Mouse (Mus musculus) forebrain, embryonic 11.5 days (tissue): ENCODE results near the gene H2-Q7. TPM values are rescaled to one million over a fixed set of nuclear protein-coding genes. Genes with fewer than 3 reads are reported as not detected.
"Not testable (repeated sequence)": the region's sequence is repeated elsewhere in the genome, so short reads cannot be mapped to it uniquely, and the experiment has no call there.

Experiments
- ATAC-seq: fragments of 200-750 bp; cut with Nextera tagmentation; replicated peaks from 2 replicates; pipeline ENCODE4 v1.8.0; 2017; ENCODE audit warnings: moderate TSS enrichment; ENCODE audit not compliant: low FRiP score
- DNase-seq: peaks from one replicate; pipeline ENCODE4 v3.0.0-alpha.2; 2017; ENCODE audit warnings: low spot score
- H3K27ac ChIP-seq: fragments of 300-500 bp; sonication (generic); 2 replicates; pipeline ENCODE4 v1.5.1; 2014; ENCODE audit warnings: low read depth, low read length
- H3K27me3 ChIP-seq: fragments of 300-500 bp; sonication (generic); 2 replicates; pipeline ENCODE4 v1.6.1; 2014; ENCODE audit warnings: mild to moderate bottlenecking, low read length, mixed read lengths; ENCODE audit not compliant: control insufficient read depth, insufficient read depth
- H3K36me3 ChIP-seq: fragments of 300-500 bp; sonication (generic); 2 replicates; pipeline ENCODE4 v1.6.1; 2014; ENCODE audit warnings: mild to moderate bottlenecking, low read length, moderate library complexity, mixed read lengths; ENCODE audit not compliant: control insufficient read depth, insufficient read depth
- H3K4me1 ChIP-seq: fragments of 300-500 bp; sonication (generic); replicated peaks from 2 replicates; pipeline ENCODE4 v1.6.1; 2014; ENCODE audit warnings: low read length, mixed read lengths; ENCODE audit not compliant: control insufficient read depth, insufficient read depth
- H3K4me2 ChIP-seq: fragments of 300-500 bp; sonication (generic); 2 replicates; pipeline ENCODE4 v1.6.1; 2014; ENCODE audit warnings: low read depth, mild to moderate bottlenecking, low read length, moderate library complexity, mixed read lengths; ENCODE audit not compliant: severe bottlenecking
- H3K4me3 ChIP-seq: fragments of 300-500 bp; sonication (generic); 2 replicates; pipeline ENCODE4 v1.5.1; 2014; ENCODE audit warnings: low read depth, low read length
- H3K9ac ChIP-seq: fragments of 300-500 bp; sonication (generic); 2 replicates; pipeline ENCODE4 v1.6.1; 2014; ENCODE audit warnings: low read length
- H3K9me3 ChIP-seq: fragments of 300-500 bp; sonication (generic); 2 replicates; pipeline ENCODE4 v1.6.1; 2016; ENCODE audit warnings: low read length, mixed read lengths; ENCODE audit not compliant: control insufficient read depth
- WGBS: fragments of 180-500 bp; shearing (Covaris S2); extraction: QIAGEN DNeasy Blood & Tissue Kit; methylation state at CpG from one replicate; pipeline ENCODE4 v1.1.7; 2014; 5-methylcytosine and 5-hydroxymethylcytosine counted together
- polyA plus RNA-seq: library from polyadenylated mRNA; unstranded; fragments of >200 nt; fragmentation: Nextera tagmentation; extraction: Ambion mirVana; gene quantifications from 2 replicates; pipeline ENCODE4 v1.2.1, GENCODE M21; 2014

H2-Q7 gene
- polyA plus RNA-seq, 1 experiment from 2014 or later = 10.5 TPM

DNA sequence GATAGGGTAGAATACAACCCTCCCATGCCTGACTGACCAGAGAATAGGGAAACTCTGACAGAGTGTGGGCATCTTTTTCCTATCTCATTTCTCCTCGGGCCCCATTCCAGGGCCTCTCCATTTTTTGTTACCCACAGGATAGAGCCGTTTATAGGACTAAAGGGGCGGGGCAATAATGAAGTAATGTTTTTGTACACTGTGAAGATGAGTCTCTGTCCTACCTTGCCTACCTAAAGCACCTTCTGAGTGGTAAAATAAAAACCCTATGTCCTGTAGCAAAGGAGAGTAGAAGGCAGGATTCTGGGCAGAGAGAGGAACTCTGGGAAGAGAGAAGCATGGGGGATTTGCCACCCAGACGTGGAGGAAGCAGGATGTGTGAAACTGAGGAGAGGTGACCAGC lies 19.4 kb upstream of the H2-Q7 start:
- WGBS = 75% methylated on average over 4 of the region's 4 CpGs
- H3K9me3 ChIP-seq, DNase-seq, H3K9ac ChIP-seq, H3K4me2 ChIP-seq, ATAC-seq, H3K4me3 ChIP-seq, H3K27me3 ChIP-seq, H3K4me1 ChIP-seq, H3K27ac ChIP-seq, H3K36me3 ChIP-seq: not testable (repeated sequence)

DNA sequence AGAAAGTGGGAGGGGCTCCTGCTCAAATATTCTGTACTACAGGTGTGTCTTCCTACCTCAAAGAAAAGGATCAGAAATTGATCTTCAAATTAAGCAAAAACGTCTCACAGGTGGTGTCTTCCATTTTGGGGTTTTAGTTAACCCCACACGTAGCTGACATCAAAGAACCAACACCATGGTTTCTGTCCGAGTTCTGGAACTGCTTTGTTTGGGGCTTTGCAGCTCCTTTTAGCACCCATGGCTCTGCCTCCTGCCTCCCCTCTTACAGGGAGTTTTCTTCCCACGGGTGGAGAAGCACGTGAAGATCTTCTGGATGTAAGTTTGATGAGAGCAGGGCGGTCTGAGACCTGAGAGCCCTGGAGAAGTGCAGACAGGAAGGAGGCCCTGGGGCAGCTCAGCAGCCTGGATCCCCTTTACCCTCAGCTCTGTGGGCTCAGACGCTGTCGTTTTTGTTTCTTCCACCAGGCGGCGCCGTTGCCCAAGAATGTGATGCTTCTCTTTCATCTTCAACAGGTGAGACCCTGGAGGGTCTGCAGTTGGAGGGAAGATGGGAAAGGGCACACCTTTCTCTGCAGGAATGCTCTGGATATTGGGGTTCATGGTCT lies 18.6 kb upstream of the H2-Q7 start:
- not testable (repeated sequence) for H3K4me3 ChIP-seq, H3K4me2 ChIP-seq, H3K4me1 ChIP-seq, H3K27ac ChIP-seq, H3K36me3 ChIP-seq, H3K9me3 ChIP-seq, H3K9ac ChIP-seq, DNase-seq, H3K27me3 ChIP-seq, ATAC-seq
- WGBS = 14% methylated on average over 11 of the region's 11 CpGs

DNA sequence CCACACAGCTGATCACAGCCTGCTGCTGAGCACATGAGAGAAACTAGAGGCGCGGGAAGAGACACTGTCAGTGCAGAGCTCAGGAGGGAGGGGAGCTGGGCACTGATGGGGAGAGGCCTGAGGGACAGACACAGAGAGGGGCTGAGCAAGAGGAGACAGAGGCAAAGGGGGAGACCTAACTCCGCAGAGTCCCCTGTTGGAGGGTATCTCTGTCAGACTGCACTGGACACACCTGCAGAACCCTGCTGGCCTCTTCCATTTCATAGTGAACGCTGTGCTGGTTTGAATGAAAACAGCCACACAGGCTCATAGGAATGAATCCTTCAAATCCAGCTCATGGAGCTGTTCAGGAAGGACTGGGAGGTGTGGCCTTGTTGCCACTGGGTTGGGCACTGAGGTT lies 17.6 kb upstream of the H2-Q7 start:
- not testable (repeated sequence) for ATAC-seq, H3K9ac ChIP-seq, H3K9me3 ChIP-seq, H3K4me2 ChIP-seq, H3K4me1 ChIP-seq, H3K27ac ChIP-seq, H3K36me3 ChIP-seq, DNase-seq, H3K4me3 ChIP-seq
- WGBS = 88% methylated on average over 4 of the region's 4 CpGs
- H3K27me3 ChIP-seq = peaks cover 13% of the 10 kb centered on the region

DNA sequence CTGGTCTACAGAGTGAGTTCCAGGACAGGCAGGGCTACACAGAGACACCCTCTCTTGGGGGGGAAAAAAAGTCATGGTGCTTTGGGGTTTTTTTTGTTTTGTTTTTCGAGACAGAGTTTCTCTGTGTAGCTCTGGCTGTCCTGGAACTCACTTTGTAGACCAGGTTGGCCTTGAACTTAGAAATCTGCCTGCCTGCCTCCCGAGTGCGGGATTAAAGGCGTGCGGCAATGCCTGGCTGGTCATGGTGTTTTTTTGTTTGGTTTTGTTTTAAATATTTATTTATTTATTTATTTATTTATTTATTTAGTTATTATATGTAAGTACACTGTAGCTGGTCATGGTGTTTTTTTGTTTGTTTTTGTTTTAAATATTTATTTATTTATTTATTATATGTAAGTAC lies 16.6 kb upstream of the H2-Q7 start:
- not testable (repeated sequence) for H3K4me1 ChIP-seq, H3K4me2 ChIP-seq, H3K9ac ChIP-seq, H3K9me3 ChIP-seq, H3K36me3 ChIP-seq, DNase-seq, H3K4me3 ChIP-seq, ATAC-seq, H3K27ac ChIP-seq
- peaks cover 13% of the 10 kb centered on the region for H3K27me3 ChIP-seq
- WGBS = 91% methylated on average over 5 of the region's 5 CpGs

DNA sequence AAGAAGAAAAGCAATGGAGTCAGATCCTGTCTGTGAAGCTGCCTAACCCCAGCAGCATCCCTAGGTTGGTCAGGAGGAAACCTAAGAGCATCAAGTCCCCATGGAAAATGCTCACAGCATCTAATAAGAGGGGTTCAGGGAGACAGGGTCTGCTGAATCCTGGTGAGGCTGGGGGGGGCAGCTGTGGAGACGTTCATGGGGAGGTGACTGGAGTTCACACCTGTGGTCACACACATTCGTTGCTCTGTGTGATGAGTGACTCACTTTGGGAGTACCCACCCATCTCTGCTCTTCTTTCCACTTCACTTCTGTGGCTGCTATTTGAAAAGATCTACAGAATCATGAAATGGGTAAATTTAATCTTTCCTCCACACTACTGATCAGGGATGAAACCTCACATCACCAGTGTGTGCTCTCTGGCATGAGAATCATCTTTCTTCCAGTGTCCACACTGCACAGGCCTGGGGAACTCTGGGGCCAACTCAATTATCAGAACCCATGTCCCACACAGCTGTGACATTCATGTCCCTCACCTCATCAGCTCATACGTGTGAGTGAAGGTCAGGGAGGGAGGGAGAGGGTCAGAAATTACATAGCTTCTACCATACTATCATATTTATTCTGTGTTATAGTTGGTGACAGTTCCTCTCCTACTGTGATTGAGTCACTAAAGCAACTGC lies 15.7 kb upstream of the H2-Q7 start:
- WGBS = 74% methylated on average over 3 of the region's 3 CpGs
- H3K27ac ChIP-seq, DNase-seq, H3K9me3 ChIP-seq, H3K9ac ChIP-seq, H3K36me3 ChIP-seq, H3K4me1 ChIP-seq, H3K4me2 ChIP-seq, ATAC-seq, H3K4me3 ChIP-seq: not testable (repeated sequence)
- H3K27me3 ChIP-seq = peaks cover 13% of the 10 kb centered on the region

DNA sequence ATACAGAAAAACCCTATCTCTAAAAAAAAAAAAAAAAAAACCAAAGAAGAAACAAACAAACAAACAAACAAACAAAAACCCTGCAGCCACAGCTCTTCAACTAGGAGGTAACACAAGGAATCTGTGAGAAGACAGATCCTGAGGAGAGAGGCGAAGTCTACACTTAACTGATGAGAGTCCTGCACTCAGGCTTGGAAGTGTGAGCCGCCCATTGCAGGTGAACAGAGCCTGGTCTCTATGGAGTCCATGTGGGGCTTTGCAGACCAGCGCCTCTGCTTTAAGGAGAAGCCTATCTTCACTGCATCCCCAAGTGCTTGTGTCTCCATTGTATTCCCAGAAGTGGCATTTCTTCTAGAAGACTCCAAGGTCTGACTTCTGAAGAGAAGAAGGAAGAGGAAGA lies 14.8 kb upstream of the H2-Q7 start:
- ATAC-seq, H3K4me2 ChIP-seq, H3K9me3 ChIP-seq, H3K9ac ChIP-seq, H3K4me1 ChIP-seq, H3K36me3 ChIP-seq, DNase-seq, H3K4me3 ChIP-seq, H3K27ac ChIP-seq: not testable (repeated sequence)
- WGBS = 83% methylated on average over 3 of the region's 3 CpGs
- H3K27me3 ChIP-seq = peaks cover 10% of the 10 kb centered on the region

DNA sequence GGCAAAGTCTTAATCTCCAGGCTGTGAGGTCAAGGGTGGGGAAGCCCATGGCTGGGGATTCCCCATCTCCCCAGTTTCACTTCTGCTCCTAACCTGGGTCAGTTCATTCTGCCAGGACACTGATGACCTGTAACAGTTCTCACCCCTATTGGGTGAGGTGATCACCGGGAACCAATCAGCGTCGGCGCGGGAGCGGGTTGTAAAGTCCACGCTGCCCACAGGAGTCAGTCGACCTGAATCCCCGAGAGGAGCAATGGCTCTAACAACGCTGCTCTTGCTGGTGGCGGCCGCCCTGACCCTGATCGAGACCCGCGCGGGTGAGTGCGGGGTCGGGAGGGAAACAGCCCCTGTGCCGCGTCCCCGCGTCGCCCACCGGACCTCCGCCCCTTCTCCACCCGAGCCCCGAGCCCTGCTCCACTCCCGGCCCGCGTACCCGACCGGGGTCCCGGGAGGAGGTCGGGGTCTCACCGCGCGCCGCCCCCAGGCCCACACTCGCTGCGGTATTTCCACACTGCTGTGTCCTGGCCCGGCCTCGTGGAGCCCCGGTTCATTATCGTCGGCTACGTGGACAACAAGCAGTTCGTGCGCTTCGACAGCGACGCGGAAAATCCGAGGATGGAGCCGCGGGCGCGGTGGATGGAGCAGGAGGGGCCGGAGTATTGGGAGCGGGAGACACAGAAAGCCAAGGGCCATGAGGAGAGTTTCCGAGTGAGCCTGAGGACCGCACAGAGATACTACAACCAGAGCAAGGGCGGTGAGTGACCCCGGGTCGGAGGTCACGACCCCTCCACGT lies 14.1 kb upstream of the H2-Q7 start, which contains the start of gene H2-Q6:
H2-Q6 (plus strand) TSS at position 227 of the 793 bp plus-strand sequence.
- DNase-seq (peak; percentile 75), ATAC-seq (peak; percentile 52)
- Histone ChIP-seq H3K27me3 (peaks cover 10% of the 10 kb centered on the region), H3K4me3 (peak within 1 kb of the TSS; percentile 28), H3K4me2 (peak within 1 kb of the TSS; percentile 58)
- WGBS = 1% methylated on average over 48 of the region's 66 CpGs
- not testable (repeated sequence) for H3K36me3 ChIP-seq, H3K9ac ChIP-seq, H3K27ac ChIP-seq, H3K4me1 ChIP-seq, H3K9me3 ChIP-seq

DNA sequence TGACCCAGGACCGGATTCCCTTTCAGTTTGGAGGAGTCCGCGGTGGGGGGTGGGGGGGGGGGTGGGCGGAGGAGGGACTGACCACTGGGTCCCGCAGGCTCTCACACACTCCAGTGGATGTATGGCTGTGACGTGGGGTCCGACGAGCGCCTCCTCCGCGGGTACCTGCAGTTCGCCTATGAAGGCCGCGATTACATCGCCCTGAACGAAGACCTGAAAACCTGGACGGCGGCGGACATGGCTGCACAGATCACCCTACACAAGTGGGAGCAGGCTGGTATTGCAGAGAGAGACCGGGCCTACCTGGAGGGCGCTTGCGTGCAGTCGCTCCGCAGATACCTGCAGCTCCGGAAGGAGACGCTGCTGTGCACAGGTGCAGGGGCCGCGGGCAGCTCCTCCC lies 13.5 kb upstream of the H2-Q7 start:
- not testable (repeated sequence) for H3K4me1 ChIP-seq, H3K27ac ChIP-seq, H3K9ac ChIP-seq, H3K36me3 ChIP-seq, H3K9me3 ChIP-seq
- DNase-seq = peak; percentile 60
- 15% methylated on average over 28 of the region's 28 CpGs for WGBS
- Histone ChIP-seq H3K27me3 (peaks cover 10% of the 10 kb centered on the region), H3K4me2 (peak overlapping the region; percentile 58; the same call in 1 of the 2 replicates), H3K4me3 (peak overlapping the region; percentile 28)
- ATAC-seq = peak; percentile 36; the same call in 1 of the 2 replicates
